Mouse (Mus musculus) MEL (cell line): Measurements from ENCODE around the gene Myh3.

Experiments
- CHD2 ChIP-seq: IDR thresholded peaks from 2 replicates; pipeline ENCODE4 v1.6.1; 2011; ENCODE audit warnings: low read length, improper control_type of control experiment
- HCFC1 ChIP-seq: IDR thresholded peaks from 2 replicates; pipeline ENCODE4 v1.6.1; 2012; ENCODE audit warnings: low read depth, mild to moderate bottlenecking, inconsistent platforms, low read length, improper control_type of control experiment, moderate library complexity

DNA sequence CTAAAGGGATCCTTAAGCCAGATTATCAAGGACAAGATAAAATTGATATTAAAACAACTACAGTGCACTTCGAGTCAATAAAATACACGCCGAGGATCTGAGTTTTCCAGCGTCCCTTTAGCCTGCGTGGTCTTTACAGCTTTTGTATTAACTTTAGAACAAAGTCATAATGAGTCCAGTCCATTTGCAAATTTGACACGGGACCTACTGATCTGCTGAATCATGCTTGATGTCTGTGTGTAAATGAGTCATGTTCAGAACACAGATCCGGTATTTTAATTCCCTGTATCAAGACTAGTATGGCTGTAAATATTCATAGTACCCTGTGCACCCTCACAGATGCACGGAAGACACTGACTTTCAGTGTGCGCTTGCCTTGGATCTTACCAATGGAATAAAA lies 41.2 kb upstream of the Myh3 start:
- TF ChIP-seq CHD2 (no peak), HCFC1 (no peak)
